Mouse (Mus musculus): Measurements from ENCODE around the gene Ago1. TPM values are rescaled to one million over a fixed set of nuclear protein-coding genes. Genes with fewer than 3 reads are reported as not detected.

The Ago1 gene
- total RNA-seq (2023) = 54.6 to 60.3 TPM (median 57.6 TPM) in 4 replicates

DNA sequence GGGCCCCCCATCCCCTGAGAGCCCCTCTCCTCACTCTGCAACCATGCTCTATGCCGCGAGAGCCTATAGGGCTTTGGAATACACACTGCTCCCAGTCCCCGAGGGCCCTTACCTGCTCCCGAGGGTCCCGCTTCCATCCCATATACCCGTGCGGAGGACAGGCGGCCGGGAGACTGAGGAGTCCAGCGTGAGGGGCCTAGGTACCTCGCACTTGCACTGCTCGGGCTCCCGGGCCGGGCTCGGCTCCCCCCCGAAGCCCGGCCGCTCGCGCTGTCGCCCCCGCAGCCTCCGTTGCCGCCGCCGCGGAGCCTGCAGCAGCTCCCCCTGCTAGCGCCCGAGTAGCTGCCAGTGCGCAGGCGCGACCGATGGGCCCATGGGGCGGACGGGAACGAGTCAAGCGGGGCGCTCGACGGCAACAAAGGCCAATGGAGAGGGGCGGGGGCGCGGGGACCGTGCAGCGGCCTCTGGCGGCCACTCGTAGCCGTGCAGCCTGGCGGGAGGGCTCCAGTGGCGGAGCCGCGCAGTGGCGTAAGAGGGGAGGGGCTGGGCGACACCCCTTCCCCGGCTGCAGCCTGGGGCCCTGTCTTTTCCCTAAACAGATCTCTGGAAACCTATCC is at the start of gene Ago1:
Ago1 (minus strand) TSS at position 299 of the 617 bp plus-strand sequence.

DNA sequence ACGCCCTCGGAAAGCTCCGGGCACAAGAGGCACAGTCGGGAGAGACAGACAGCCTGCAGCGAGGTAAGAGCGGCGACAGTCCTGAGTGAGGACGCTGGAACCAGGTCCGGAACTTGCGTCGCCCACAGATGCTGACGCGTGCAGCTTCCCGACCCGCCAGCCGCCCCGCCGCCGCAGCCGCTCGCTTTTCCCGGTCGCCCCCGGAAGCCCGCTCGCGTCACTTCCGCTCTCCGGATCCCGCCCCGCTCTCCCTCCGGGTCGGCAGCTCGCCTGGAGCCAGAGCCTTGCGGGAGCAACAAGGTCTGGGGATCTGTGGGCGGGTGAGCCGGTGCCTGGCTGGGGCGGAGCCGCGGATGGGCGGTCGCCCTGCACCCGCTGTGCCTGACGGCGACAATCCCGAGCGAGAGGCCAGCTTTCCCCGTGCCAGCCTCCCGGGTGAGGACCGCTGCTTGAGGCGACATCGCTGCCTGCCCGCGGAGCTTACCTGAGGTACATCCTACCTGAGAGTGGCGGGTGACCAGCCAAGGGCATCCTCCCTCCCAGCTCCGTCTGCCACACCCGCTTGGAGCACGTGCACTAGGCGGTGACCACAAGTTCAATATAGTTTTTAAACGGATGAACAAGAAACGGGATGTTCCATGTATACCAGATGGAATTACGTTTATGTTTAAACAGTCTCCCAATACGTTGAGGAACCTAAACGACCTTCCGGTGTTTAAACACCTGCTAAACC is 38.9 kb downstream of the Ago1 start, which contains the start of gene Ago3:
Ago3 (minus strand) TSS at position 210 of the 733 bp plus-strand sequence.

Other genes starting within 250 kb of the Ago1 start
- 45.8 to 61.0 TPM (median 54.2 TPM) in 4 replicates for gene Map7d1, start 212.2 kb downstream of the Ago1 start, total RNA-seq (2023)
- 39.9 to 47.8 TPM (median 42.9 TPM) in 4 replicates for gene Trappc3, start 206.3 kb downstream of the Ago1 start, total RNA-seq (2023)
- gene Col8a2, start 181.8 kb downstream of the Ago1 start, total RNA-seq (2023) = not detected in 4 replicates
- 31.4 to 44.4 TPM (median 37.4 TPM) in 4 replicates for gene Adprhl2, start 146.9 kb downstream of the Ago1 start, total RNA-seq (2023)
- gene Tekt2, start 142.9 kb downstream of the Ago1 start, total RNA-seq (2023) = not detected in 4 replicates
- 27.0 to 32.5 TPM (median 28.8 TPM) in 4 replicates for gene Ago3, start 39.0 kb downstream of the Ago1 start, total RNA-seq (2023)
- 9.9 to 11.2 TPM (median 10.3 TPM) in 4 replicates for gene Ago4, start 64.9 kb upstream of the Ago1 start, total RNA-seq (2023)
- gene Clspn, start 88.4 kb upstream of the Ago1 start, total RNA-seq (2023) = 10.1 to 12.9 TPM (median 12.4 TPM) in 4 replicates
- gene 5730409E04Rik, start 141.2 kb upstream of the Ago1 start, total RNA-seq (2023) = 0.79 to 1.3 TPM (median 1.2 TPM) in 4 replicates
- gene Psmb2, start 209.0 kb upstream of the Ago1 start, total RNA-seq (2023) = 86.5 to 98.6 TPM (median 93.9 TPM) in 4 replicates